Mouse (Mus musculus): Measurements from ENCODE around the gene Gtf2i.

Gene Gtf2i

GRCm38 (mm10) chr5:134321699-134322098 is 7.1 kb upstream of the Gtf2i start:
- DNase-seq, result no peak

- no peak for DNase-seq
Observed at GRCm38 (mm10) chr5:134318903-134319302, 4.3 kb upstream of the Gtf2i start.

GRCm38 (mm10) chr5:134316721-134317120 is 2.2 kb upstream of the Gtf2i start:
- DNase-seq, result no peak

GRCm38 (mm10) chr5:134315623-134316350 is 1.2 kb upstream of the Gtf2i start:
- peak; percentile 55 for DNase-seq

- DNase-seq, result no peak
Observed at GRCm38 (mm10) chr5:134314068-134314674, 389 bp downstream of the Gtf2i start.

GRCm38 (mm10) chr5:134313451-134314067 is 1.0 kb downstream of the Gtf2i start:
- DNase-seq, result peak; percentile 99

GRCm38 (mm10) chr5:134312691-134313450 is 1.7 kb downstream of the Gtf2i start:
- peak; percentile 24 for DNase-seq

GRCm38 (mm10) chr5:134311894-134312411 is 2.6 kb downstream of the Gtf2i start:
- no peak for DNase-seq

GRCm38 (mm10) chr5:134310201-134310600 is 4.4 kb downstream of the Gtf2i start:
- no peak for DNase-seq

- DNase-seq, result no peak
Observed at GRCm38 (mm10) chr5:134309345-134309744, 5.2 kb downstream of the Gtf2i start.

- no peak for DNase-seq
Observed at GRCm38 (mm10) chr5:134304639-134305038, 9.9 kb downstream of the Gtf2i start.

GRCm38 (mm10) chr5:134295277-134296050 is 19.1 kb downstream of the Gtf2i start:
- DNase-seq, result no peak

GRCm38 (mm10) chr5:134294606-134295005 is 20.0 kb downstream of the Gtf2i start:
- no peak for DNase-seq

GRCm38 (mm10) chr5:134291096-134291495 is 23.5 kb downstream of the Gtf2i start:
- DNase-seq, result no peak

- no peak for DNase-seq
Observed at GRCm38 (mm10) chr5:134289935-134290560, 24.5 kb downstream of the Gtf2i start.

GRCm38 (mm10) chr5:134288071-134288470 is 26.5 kb downstream of the Gtf2i start:
- DNase-seq, result no peak

- no peak for DNase-seq
Observed at GRCm38 (mm10) chr5:134284921-134285320, 29.6 kb downstream of the Gtf2i start.

GRCm38 (mm10) chr5:134282603-134283002 is 32.0 kb downstream of the Gtf2i start:
- no peak for DNase-seq

- no peak for DNase-seq
Observed at GRCm38 (mm10) chr5:134282076-134282475, 32.5 kb downstream of the Gtf2i start.

- DNase-seq, result no peak
Observed at GRCm38 (mm10) chr5:134279371-134279770, 35.2 kb downstream of the Gtf2i start.

GRCm38 (mm10) chr5:134277109-134277508 is 37.5 kb downstream of the Gtf2i start:
- DNase-seq, result no peak

- DNase-seq, result no peak
Observed at GRCm38 (mm10) chr5:134275556-134275955, 39.0 kb downstream of the Gtf2i start.
